Mouse (Mus musculus) heart, embryonic 13.5 days (tissue): Measurements from ENCODE around the gene Foxa2. TPM values are rescaled to one million over a fixed set of nuclear protein-coding genes. Genes with fewer than 3 reads are reported as not detected.

Experiments
- ATAC-seq: fragments of 200-750 bp; cut with Nextera tagmentation; 2 replicates; pipeline ENCODE4 v1.8.0; 2017; ENCODE audit warnings: moderate TSS enrichment; ENCODE audit not compliant: insufficient number of reproducible peaks, low FRiP score, low TSS enrichment; ENCODE audit errors: extremely low read depth
- H3K27ac ChIP-seq: fragments of 300-500 bp; sonication (generic); replicated peaks from 2 replicates; pipeline ENCODE4 v1.5.1; 2015; ENCODE audit warnings: moderate library complexity, mild to moderate bottlenecking, inconsistent platforms
- H3K27me3 ChIP-seq: fragments of 300-500 bp; sonication (generic); replicated peaks from 2 replicates; pipeline ENCODE4 v1.6.1; 2015; ENCODE audit warnings: mild to moderate bottlenecking, inconsistent platforms
- H3K36me3 ChIP-seq: fragments of 300-500 bp; sonication (generic); 2 replicates; pipeline ENCODE4 v1.6.1; 2015; ENCODE audit warnings: mild to moderate bottlenecking, inconsistent platforms
- H3K4me1 ChIP-seq: fragments of 300-500 bp; sonication (generic); 2 replicates; pipeline ENCODE4 v1.6.1; 2015; ENCODE audit warnings: inconsistent platforms
- H3K4me2 ChIP-seq: fragments of 300-500 bp; sonication (generic); 2 replicates; pipeline ENCODE4 v1.6.1; 2015; ENCODE audit warnings: inconsistent platforms, mild to moderate bottlenecking, moderate library complexity
- H3K4me3 ChIP-seq: fragments of 300-500 bp; sonication (generic); 2 replicates; pipeline ENCODE4 v1.5.1; 2015; ENCODE audit warnings: moderate library complexity, mild to moderate bottlenecking, inconsistent platforms
- H3K9ac ChIP-seq: fragments of 300-500 bp; sonication (generic); 2 replicates; pipeline ENCODE4 v1.6.1; 2015; ENCODE audit warnings: inconsistent platforms, mild to moderate bottlenecking, moderate library complexity
- H3K9me3 ChIP-seq: fragments of 300-500 bp; sonication (generic); 2 replicates; pipeline ENCODE4 v1.6.1; 2016; ENCODE audit warnings: inconsistent platforms
- WGBS: fragments of 180-500 bp; shearing (Covaris S2); methylation state at CpG from one replicate; pipeline ENCODE4 v1.1.7; 2015; ENCODE audit warnings: mixed read lengths; 5-methylcytosine and 5-hydroxymethylcytosine counted together
- polyA plus RNA-seq: library from polyadenylated mRNA; unstranded; fragments of >200 nt; fragmentation: Nextera tagmentation; extraction: Ambion mirVana; gene quantifications from 2 replicates; pipeline ENCODE4 v1.2.1, GENCODE M21; 2015

Foxa2 gene
- polyA plus RNA-seq, 1 experiment from 2014 or later, result 1.8 TPM

DNA sequence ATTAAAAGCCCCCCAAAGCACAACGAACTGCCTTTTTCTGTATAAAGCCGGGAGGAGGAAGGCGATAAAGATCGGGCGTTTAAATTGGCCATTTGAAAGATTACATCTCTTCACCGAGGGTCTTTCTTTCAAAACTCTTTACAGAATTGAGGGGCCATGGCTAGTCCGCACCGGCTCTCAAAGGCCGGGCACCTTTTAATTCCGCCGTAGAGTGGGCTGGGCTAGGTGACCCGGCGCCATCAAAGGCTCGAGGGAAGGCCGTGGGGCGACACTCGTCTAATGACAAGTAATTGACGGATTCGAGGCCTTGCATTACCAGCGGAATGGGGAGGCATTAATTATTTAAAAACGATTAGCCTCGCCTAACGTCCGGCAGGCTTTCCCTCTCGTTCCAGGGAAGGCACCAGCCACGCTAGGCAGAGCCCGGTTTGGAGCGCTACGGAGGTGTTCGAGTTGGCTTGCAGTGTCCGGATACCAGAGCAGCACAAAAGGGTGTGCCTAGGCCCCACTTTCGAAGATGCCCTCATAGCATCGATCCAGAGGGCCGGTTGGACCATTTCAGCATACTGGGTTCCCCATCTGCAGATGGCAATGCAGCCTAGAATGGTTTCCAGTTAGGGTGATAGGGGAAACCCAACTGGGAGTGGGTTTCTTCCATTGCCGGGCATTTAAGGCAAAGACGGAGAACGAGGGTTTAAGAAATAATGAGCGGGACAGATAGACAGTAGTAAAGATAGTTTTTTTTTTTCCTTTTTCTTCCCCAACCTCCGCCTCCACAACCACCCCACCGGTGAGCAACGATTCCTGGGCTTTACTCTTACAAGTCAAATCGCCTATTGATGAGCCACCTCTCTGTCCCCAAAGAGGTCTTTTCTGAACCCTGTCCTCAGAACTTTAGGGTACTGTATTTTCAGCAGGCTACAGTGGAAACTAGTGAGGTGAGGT lies 8.1 kb downstream of the Foxa2 start:
- Histone ChIP-seq H3K4me1 (peaks cover 18% of the 10 kb centered on the region; the same call in 1 of the 2 replicates), H3K27me3 (peaks cover 100% of the 10 kb centered on the region), H3K9me3 (no peaks in the 10 kb centered on the region), H3K4me2 (peak overlapping the region; percentile 31; the same call in 1 of the 2 replicates), H3K9ac (no peak overlapping the region), H3K4me3 (peak overlapping the region; percentile 32), H3K27ac (no peak overlapping the region), H3K36me3 (no peaks in the 10 kb centered on the region)
- ATAC-seq, result no peak
- WGBS, result 1% methylated on average over 42 of the region's 42 CpGs

DNA sequence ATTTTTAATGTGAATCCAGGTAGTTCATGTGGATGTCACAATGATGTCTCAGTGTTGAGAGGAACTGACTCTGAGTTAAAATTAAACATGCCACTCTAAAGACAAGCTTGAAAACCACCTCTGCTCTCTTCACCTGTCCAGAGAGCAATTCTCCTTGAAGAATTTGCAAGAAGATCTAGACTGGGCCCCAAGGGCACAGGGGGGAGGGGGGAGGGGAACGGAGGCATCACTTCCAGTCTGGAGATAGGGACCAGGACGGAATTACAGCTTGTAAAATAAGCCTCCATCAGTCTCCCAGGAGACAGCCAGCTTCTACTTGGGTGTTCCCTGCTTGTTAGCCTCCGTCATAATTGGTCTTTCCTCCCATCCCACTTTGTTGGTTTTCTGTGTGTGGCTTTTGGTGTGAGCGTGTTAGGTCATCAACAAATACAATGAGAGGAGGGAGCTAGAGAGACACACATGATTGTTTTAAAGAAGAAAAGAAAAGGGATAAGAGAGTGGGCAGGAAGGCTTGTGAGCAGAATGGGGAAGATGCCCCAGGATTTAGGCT lies 10.1 kb downstream of the Foxa2 start:
- no peak overlapping the region for H3K4me2 ChIP-seq
- H3K4me1 ChIP-seq, result peaks cover 18% of the 10 kb centered on the region; the same call in 1 of the 2 replicates
- no peaks in the 10 kb centered on the region for H3K36me3 ChIP-seq
- H3K9me3 ChIP-seq, result no peaks in the 10 kb centered on the region
- no peak overlapping the region for H3K27ac ChIP-seq
- peaks cover 97% of the 10 kb centered on the region for H3K27me3 ChIP-seq
- 5% methylated on average over 4 of the region's 4 CpGs for WGBS
- no peak overlapping the region for H3K4me3 ChIP-seq
- ATAC-seq, result no peak
- no peak overlapping the region for H3K9ac ChIP-seq

DNA sequence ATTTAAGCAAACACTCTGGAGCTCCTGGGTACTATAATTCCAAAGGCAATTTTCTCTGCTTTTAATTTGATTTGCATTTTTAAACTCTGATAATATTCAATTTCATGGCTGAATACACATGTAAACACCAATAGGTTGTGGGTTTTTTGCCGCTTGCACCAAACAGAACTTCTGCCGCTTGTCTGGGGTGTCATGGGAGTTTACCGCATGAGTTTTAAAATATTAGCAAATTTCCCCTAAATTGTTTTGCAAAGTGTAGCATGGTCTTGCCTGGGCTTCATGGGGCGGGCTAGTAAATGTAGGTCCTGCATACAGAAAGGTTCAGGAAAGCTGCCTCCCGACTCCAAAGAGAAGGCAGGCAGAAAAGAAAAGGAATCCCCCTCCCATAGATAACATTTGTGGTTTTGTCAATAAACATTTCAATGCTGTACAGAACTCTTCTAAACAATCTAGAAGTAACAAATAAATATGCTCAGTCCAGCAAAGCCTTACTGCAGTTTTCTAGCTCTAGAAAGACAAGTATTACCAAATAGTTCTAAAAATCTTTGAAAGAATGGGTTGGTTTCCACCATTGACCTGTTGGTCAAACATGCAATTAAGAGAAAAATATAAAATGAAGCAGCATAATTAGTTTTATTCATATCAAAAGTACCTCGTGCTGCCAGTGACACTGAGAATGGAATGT lies 15.6 kb downstream of the Foxa2 start:
- no peak overlapping the region for H3K4me2 ChIP-seq
- 7% methylated on average over 6 of the region's 6 CpGs for WGBS
- H3K27me3 ChIP-seq, result peaks cover 96% of the 10 kb centered on the region
- 0 out of 2 replicates have a peak, but pooled peaks cover 4% of the 10 kb centered on the region for H3K4me1 ChIP-seq
- no peak overlapping the region for H3K9ac ChIP-seq
- H3K27ac ChIP-seq, result no peak overlapping the region
- no peak for ATAC-seq
- no peak overlapping the region for H3K4me3 ChIP-seq
- H3K36me3 ChIP-seq, result no peaks in the 10 kb centered on the region
- H3K9me3 ChIP-seq, result no peaks in the 10 kb centered on the region

DNA sequence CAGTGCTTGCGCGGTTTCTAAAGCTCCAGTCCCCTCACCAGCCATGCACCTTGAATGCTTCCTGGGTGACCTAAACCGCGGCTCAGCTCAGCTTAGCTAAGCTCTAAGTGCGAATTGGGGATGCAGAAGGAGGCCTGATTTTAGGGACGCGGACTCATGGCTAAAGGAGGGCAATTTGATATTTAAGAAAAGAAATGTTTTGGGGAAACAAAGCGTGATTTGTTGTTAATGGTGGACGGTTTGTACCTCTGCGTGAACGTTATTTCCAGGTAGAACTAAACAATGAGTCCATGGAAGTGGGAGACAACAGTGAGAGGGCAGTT lies 16.2 kb downstream of the Foxa2 start:
- H3K9me3 ChIP-seq, result no peaks in the 10 kb centered on the region
- H3K4me3 ChIP-seq, result no peak overlapping the region; the same call in 1 of the 2 replicates
- no peak overlapping the region for H3K27ac ChIP-seq
- ATAC-seq, result no peak
- H3K4me1 ChIP-seq, result 0 out of 2 replicates have a peak, but pooled peaks cover 4% of the 10 kb centered on the region
- no peaks in the 10 kb centered on the region for H3K36me3 ChIP-seq
- peaks cover 94% of the 10 kb centered on the region for H3K27me3 ChIP-seq
- 2% methylated on average over 11 of the region's 11 CpGs for WGBS
- no peak overlapping the region for H3K9ac ChIP-seq
- peak overlapping the region; percentile 16; the same call in 1 of the 2 replicates for H3K4me2 ChIP-seq

DNA sequence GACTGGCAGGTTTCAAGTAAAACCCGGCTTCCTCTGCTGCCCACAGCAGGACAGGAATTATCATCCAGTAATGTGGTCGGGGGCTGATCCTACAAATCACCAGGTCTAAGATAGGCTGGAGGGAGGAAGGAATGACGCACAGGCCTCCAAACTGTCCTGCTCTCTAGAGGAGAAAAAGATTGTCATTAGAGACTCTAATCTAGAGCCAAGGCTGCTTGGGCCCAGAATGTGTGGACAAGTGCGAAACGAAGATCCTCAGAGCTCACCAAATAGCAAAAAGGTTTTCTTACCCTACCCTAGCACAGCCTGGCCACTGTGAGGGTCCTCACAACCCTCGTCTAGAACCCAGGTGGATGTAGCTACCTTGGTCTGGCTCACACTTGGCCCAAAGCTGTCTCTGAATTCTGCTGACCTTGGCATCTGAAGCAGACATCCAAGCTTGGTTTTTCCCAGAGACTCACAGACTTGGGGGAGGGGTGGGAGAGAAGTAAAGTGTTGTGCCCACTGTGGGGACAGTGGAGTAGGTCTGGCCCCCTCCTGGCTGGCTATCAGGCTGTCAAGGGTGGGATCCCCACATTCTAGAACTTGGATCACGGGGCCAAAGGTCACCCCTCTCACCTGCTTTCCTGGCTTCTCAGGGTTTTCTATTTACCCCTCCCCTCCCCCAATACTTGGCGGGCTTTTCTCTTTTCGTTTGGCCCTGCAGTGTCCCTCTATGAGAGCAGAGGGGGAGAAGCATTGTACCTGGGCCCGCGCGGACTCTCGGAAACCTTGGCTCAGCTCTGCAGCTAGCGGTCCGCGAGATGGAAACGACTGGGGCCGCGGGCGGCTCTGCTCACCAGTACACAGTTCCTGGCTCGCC lies 16.8 kb downstream of the Foxa2 start:
- Histone ChIP-seq H3K9ac (no peak overlapping the region), H3K36me3 (no peaks in the 10 kb centered on the region), H3K9me3 (no peaks in the 10 kb centered on the region), H3K27ac (no peak overlapping the region), H3K4me1 (0 out of 2 replicates have a peak, but pooled peaks cover 4% of the 10 kb centered on the region), H3K27me3 (peaks cover 94% of the 10 kb centered on the region), H3K4me3 (no peak overlapping the region; the same call in 1 of the 2 replicates), H3K4me2 (peak overlapping the region; percentile 16; the same call in 1 of the 2 replicates)
- WGBS, result 5% methylated on average over 21 of the region's 21 CpGs
- ATAC-seq, result 0 out of 2 replicates have a peak, but pooled peaks have one; percentile 25

DNA sequence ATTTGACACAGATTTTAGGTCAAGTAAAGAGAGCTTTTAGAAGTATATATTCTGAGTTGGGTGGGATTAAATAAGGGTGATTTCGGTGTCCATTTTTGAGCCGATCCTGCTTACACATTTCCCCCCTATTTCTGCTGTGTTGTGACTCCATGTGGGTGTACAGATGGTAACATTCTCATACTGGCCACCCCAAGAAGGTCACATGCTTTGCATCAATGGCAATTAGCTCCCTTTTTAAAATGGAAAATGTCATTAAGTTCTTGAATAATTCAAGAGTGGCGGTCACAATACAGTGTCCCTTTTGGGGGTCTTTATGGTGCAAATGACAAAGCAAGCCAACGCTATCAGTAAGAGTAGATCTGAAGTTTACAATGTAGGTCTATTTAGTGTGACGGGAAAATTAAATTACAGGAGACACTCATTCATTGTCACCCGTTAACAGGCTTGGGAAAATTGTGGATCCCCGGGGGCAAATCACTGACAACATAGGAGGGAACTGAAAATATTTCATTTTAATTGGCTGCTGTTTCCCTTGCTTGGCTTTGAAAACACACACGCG lies 17.6 kb downstream of the Foxa2 start:
- no peak for ATAC-seq
- H3K4me1 ChIP-seq, result 0 out of 2 replicates have a peak, but pooled peaks cover 4% of the 10 kb centered on the region
- H3K4me2 ChIP-seq, result no peak overlapping the region
- WGBS, result 29% methylated on average over 9 of the region's 9 CpGs
- no peaks in the 10 kb centered on the region for H3K9me3 ChIP-seq
- H3K36me3 ChIP-seq, result no peaks in the 10 kb centered on the region
- peaks cover 94% of the 10 kb centered on the region for H3K27me3 ChIP-seq
- H3K27ac ChIP-seq, result no peak overlapping the region
- no peak overlapping the region for H3K9ac ChIP-seq
- H3K4me3 ChIP-seq, result no peak overlapping the region

DNA sequence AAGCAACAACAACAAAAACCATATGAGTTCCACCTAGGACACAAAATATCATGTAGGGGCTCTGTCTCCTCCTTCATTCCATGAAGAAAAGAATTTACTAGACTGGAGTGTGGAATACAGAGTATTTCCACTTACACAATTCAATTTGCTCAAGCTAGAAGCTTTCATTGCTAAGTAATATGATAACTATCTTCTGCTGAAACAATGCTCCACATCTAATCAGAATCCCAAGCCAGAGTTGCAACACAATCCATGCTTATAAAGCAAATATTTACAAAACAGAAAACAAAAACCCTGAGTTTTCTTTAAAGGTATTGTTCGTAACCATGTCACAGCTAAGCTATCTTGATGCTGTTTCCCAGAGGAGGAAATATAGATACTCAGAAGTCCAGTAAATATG lies 20.4 kb downstream of the Foxa2 start:
- no peak overlapping the region for H3K4me2 ChIP-seq
- no peak overlapping the region for H3K4me3 ChIP-seq
- ATAC-seq, result no peak
- no peaks in the 10 kb centered on the region for H3K9me3 ChIP-seq
- 73% methylated on average over 1 of the region's 1 CpGs for WGBS
- no peak overlapping the region for H3K27ac ChIP-seq
- H3K27me3 ChIP-seq, result peaks cover 95% of the 10 kb centered on the region
- no peaks in the 10 kb centered on the region for H3K36me3 ChIP-seq
- no peak overlapping the region for H3K9ac ChIP-seq
- 0 out of 2 replicates have a peak, but pooled peaks cover 4% of the 10 kb centered on the region for H3K4me1 ChIP-seq

DNA sequence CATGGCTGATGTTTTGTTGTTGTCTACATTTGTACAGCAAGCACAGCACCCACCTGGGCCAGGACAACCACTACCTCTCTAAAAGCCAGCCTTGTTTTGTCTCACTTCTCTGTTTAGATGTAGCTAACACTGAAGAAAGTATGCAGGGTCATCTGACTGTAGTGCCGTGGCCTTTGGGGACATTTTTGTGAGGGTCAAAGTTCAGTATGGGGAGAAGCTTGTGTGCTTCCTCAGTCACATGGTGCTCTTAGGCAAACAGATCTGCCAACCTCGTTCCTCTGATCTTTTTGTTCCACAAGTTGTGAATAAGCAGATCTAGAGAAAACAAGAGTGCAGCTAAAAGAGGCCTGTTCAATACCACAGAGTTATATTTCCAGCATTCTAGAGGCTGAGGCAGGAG lies 21.3 kb downstream of the Foxa2 start:
- ATAC-seq, result no peak
- peaks cover 93% of the 10 kb centered on the region for H3K27me3 ChIP-seq
- no peak overlapping the region for H3K27ac ChIP-seq
- H3K4me1 ChIP-seq, result 0 out of 2 replicates have a peak, but pooled peaks cover 3% of the 10 kb centered on the region
- WGBS, result 34% methylated on average over 2 of the region's 2 CpGs
- H3K4me3 ChIP-seq, result no peak overlapping the region
- H3K9ac ChIP-seq, result no peak overlapping the region
- H3K9me3 ChIP-seq, result no peaks in the 10 kb centered on the region
- no peak overlapping the region for H3K4me2 ChIP-seq
- H3K36me3 ChIP-seq, result no peaks in the 10 kb centered on the region

DNA sequence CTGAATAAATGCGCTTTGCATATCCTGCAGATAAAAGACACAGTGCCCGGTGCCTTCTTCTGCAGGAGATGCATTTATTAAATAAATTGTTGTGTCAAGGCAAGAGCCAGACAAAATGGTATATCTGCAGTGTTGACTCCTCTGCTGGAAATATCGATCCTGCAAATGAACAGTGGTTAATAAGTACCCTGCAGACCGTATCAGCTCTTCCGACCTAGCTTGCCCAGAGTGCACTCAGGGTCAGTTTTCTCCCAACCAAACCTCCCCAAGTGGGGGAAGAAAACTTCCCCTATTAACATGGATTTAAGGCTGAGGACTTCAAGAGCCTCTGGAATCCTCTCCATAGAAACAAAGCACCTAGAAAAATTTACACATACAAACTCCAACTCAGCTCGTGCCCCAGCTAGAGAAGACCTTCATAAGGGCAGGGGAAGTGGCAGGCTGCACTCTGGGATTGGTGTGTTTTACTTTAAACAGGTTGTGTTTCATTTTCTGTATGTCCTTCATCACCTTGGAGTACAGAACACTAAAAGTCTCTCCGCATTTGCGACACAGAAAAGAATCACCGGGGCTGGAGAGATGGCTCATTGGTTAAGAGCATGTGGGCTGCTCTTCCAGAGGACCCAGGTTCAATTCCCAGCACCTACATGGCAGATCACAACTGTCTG lies 22.4 kb downstream of the Foxa2 start:
- H3K9me3 ChIP-seq, result no peaks in the 10 kb centered on the region
- no peak overlapping the region for H3K4me2 ChIP-seq
- WGBS, result 75% methylated on average over 9 of the region's 9 CpGs
- H3K36me3 ChIP-seq, result no peaks in the 10 kb centered on the region
- ATAC-seq, result no peak
- H3K27ac ChIP-seq, result no peak overlapping the region
- no peak overlapping the region for H3K4me3 ChIP-seq
- H3K9ac ChIP-seq, result no peak overlapping the region
- no peaks in the 10 kb centered on the region for H3K4me1 ChIP-seq
- H3K27me3 ChIP-seq, result peaks cover 89% of the 10 kb centered on the region

DNA sequence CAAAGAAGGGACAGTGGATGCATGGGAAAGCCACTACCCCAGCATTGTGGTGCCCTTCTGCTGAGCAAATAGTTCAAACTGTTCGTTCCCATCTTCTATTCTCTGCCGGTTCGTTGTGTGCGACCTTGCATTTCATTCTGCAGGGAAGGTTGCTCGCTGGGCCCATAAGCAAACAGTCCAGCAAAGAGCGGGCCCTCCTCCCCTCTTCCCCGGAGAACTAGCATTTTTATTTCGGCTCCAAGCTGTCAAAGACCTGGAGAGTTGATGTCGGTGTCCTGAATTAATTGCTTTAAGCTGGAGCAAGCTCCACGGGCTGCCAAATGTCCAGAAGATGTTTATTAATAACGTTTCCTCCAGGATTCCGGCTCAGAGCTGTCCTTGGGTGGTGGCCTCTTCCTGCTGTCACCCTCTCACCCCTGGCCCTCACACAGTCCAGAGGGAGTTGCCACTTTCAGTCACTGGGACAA lies 23.4 kb downstream of the Foxa2 start:
- Histone ChIP-seq H3K4me3 (no peak overlapping the region), H3K4me1 (no peaks in the 10 kb centered on the region), H3K27me3 (peaks cover 84% of the 10 kb centered on the region), H3K36me3 (no peaks in the 10 kb centered on the region), H3K4me2 (no peak overlapping the region), H3K9ac (no peak overlapping the region), H3K27ac (no peak overlapping the region), H3K9me3 (no peaks in the 10 kb centered on the region)
- ATAC-seq, result no peak
- WGBS, result 20% methylated on average over 12 of the region's 12 CpGs
